Mouse (Mus musculus): Measurements from ENCODE around the gene Fam78a. TPM values are rescaled to one million over a fixed set of nuclear protein-coding genes. Genes with fewer than 3 reads are reported as not detected.

The Fam78a gene
- polyA plus RNA-seq (2017; shearing (Covaris generic)) = 48.3 TPM

GRCm38 (mm10) chr2:32084111-32084871 lies at the start of gene Fam78a:
Fam78a (minus strand) TSS chr2:32084857.

GRCm38 (mm10) chr2:32095351-32096121 lies 10.9 kb upstream of the Fam78a start, which contains the start of gene Plpp7:
Plpp7 (plus strand) TSS chr2:32095528.

Other genes with a start within 250 kb of the Fam78a start
- gene Fibcd1, start 238.9 kb downstream of the Fam78a start, polyA plus RNA-seq (2017; shearing (Covaris generic)) = 0.21 TPM
- not detected for gene Lamc3, start 197.6 kb downstream of the Fam78a start, polyA plus RNA-seq (2017; shearing (Covaris generic))
- not detected for gene Aif1l, start 134.7 kb downstream of the Fam78a start, polyA plus RNA-seq (2017; shearing (Covaris generic))
- gene Nup214, start 110.4 kb downstream of the Fam78a start, polyA plus RNA-seq (2017; shearing (Covaris generic)) = 106 TPM
- gene Plpp7, start 10.7 kb upstream of the Fam78a start, polyA plus RNA-seq (2017; shearing (Covaris generic)) = not detected
- gene Prrc2b, start 66.2 kb upstream of the Fam78a start, polyA plus RNA-seq (2017; shearing (Covaris generic)) = 51.9 TPM
- gene Pomt1, start 151.7 kb upstream of the Fam78a start, polyA plus RNA-seq (2017; shearing (Covaris generic)) = 6.0 TPM
- gene Uck1, start 175.3 kb upstream of the Fam78a start, polyA plus RNA-seq (2017; shearing (Covaris generic)) = 101 TPM
- gene Golga2, start 202.5 kb upstream of the Fam78a start, polyA plus RNA-seq (2017; shearing (Covaris generic)) = 32.0 TPM
- gene Swi5, start 203.2 kb upstream of the Fam78a start, polyA plus RNA-seq (2017; shearing (Covaris generic)) = 137 TPM